Mouse (Mus musculus) urinary bladder, postnatal 14 days (tissue): ENCODE data around the gene Wdr12.
A peak's percentile ranks its signal among the peaks of the same experiment; 100 is the strongest.
"Not testable (repeated sequence)": the region's sequence is repeated elsewhere in the genome, so short reads cannot be mapped to it uniquely, and the experiment has no call there.

Source experiments
- DNase-seq: peaks from one replicate; pipeline ENCODE4 v3.0.0; 2021; ENCODE audit warnings: low spot score

Gene Wdr12

DNA sequence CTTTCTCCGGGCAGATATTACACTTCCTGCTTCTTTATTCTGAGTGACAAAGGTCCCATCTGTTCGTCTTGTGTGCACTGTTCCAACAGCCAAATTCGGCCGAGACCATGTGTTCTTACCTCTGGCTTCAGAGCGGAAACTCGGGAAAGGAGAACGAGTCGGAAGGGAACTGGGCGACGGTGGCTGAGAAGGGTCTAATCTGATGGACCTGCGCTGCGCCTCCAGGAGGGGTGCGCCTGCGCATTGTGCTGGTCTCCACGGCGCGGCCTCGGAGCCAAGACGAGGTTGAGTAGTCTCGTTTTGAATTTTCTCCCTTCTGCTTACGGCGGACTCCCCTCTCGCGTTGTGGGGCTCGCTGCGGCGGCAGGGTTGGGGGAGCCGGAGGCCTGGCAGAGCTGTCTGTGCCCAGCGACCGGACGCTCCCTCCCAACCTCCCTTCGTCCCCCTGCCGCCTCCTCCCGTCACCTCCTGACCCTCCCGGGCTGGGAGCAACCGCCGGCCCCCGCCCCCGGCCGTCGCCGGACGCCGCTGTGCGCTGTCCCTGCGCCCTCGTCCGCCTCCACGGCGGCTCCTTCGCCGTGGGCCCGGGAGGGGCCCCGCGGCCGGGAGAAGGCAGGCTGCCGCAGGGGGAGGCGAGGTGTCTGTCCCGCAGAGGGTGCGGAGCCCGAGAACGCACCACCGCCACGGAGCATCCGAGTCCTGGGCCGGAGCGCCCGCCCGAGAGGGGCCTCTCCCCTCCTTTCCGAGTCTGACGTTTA, at the start of gene Wdr12, which contains the start of gene Carf:
TSS of gene Wdr12 (minus strand) at position 622 of the 758 bp plus-strand sequence.
TSS of gene Carf (plus strand) at position 224 of the 758 bp plus-strand sequence.
- DNase-seq: peak; percentile 96

DNA sequence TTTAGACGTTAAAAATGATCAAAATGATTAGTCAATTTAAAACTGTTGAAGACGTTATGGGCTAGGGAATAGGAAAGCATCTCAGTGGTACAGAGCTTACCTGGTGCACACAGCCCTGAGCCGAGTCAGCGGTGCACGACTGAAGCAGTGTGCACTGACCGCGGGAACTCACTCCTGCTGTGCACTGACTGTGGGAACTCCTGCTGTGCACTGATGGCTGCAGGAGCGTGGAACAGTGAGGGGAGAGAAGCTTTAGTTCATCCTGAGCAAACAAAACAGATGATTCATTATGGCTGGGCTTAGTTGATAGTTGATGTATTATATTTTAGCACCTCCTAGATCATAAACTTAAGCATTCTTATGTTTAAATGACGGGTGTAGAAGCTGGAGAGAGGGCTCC, 38.9 kb upstream of the Wdr12 start:
- no peak for DNase-seq

DNA sequence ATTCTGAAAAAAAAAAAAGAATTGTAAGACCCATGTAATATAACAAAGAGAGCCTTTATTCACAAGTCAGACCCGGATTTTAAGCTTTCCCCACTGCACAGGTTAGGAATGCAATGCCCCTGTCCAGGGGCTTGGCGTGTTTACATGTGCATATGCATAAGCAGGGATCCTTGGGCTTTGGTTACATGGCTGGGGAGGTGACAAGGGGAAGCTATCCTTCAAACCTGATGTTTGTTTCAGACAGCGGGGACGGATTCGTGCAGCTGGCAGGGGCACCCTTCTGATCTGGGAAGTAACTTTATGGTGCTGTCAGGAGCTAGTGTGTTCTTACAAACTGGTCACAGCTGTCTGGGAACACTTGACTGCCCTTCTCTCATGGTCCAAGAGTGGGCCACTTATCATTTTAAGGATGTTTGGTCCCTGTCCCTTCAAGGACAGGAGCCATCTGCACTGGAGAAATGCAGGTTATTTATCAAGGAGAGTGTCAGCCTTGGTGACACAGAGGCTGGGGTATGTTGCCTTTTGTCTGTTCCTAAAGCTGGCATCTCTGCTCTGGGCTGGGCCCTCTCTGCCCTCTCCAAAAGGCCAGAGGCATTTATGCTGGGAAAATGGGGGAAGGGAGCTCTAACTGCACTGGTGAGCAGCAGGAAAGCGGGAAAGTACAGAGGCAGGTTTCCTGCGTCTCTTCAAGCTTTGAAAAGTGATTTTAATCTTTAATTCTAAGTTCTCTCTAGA, 19.4 kb upstream of the Wdr12 start:
- no peak for DNase-seq

DNA sequence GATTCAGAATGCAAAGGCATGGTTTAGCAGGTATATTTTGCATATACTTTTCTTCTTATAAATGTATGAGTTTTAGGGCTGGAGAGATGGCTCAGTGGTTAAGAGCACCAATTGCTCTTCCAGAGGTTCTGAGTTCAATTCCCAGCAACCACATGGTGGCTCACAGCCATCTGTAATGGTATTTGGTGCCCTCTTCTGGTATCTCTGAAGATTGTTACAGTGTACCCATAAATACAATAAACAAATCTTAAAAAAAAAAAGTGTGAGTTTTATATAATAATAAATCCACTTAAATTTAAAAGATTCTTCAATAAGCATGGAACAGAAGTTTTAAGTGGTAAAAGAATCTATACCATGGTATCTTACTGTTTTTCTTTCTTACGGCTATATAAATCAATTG, 6.1 kb upstream of the Wdr12 start:
- DNase-seq: no peak

DNA sequence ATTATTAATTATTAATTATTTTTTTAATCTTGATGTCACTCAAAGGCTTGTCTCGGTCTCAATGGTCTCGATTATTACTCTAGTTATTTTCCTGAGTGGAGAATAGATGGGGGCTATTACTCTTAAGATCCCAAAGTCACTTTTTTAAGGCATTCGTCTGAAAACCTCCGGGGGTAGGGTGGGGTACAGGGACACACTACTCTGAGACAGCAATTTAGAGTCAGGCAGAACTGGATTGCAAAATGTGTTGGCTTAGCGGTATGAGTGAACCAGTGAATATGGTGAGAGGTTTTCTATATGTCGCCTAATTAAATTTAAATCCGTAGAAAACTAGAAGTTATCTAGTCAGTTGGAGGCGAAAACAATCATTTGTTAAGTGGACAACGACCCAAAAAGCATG, 394 bp upstream of the Wdr12 start:
- no peak for DNase-seq

DNA sequence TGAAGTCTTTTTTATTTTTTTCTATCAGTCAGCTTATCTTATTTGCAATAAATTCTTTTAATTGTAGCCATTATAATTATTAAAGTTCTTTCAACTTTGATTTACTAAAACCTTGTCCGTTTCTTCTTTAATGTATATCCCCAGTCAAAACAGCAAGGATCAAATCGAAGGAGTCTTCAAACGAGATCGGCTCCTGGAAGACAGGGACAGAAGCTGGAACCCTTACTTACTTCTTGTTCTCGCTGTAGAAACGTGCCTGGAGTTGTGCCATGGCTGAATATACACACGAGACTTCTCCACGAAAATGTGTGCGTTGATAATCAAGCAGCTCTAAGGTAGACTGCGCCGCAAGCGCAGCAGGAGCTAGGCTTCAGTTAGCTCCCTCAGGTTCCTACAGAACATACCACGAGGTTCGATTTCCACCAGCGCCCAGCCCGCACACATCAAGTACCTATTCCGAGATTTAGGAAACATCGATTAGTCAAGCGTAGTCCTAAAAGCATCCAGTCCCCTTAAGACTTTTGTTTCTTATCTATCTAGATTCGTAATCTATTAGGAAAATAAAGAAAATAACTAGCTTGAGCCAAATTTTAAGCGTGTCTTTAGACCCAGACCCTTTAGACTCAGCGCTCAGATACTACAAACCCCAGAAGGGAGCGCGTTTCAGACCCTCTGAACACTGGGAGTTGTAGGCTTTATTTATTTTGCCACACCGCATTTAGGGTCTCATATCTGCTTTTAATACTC, 995 bp downstream of the Wdr12 start:
- peak; percentile 60 for DNase-seq

DNA sequence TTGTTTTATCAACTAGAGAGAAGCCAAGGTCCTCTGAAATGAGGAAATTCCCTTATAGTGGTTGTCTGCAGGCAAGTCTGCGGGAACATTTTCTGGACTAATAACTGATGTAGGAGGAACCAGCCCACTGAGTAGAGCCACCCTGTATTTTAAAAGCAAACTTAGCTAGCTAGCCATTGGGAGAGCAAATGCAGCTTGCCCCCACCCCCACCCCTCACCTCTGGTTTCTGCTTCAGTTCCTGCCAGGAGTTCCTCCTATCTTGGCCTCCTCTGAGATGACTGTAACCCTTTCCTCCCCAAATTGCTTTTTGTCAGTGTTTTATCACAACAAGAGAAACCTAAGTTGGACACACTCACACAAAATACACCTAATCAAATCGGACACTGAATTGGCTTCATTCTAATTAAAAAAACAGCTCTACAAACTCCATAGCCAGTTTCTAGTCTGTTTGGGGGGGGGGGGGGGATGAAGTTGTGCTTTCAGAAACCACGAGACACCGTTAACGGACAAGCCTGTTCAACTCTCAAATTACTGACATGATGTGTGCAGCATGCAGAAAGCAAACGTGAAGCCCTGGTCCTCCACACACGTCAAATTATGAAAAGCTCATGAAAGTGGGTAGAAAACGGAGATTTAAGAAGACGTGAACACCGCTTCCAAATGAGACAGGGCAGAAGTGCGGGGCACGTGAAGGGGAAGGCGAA, 1.7 kb downstream of the Wdr12 start:
- no peak for DNase-seq

DNA sequence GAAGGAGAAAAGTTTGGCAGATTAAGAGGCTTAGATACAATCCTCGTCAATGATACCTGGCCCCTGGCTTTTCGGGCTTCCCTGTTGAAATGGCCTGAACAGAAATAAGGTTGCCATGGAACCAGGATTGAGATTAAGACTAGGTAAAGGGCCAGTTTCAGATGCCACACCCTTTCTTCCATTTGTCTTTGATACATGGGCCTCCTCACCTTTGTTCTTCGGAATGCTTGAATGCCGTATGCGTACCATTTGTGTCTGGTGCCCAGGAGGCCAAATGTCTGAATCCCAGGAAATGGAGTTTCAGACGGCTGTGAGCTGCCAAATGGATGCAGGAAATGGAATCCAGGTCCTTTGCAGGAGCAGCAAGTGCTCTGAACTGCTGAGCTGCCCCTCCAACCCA, 22.0 kb downstream of the Wdr12 start:
- no peak for DNase-seq

DNA sequence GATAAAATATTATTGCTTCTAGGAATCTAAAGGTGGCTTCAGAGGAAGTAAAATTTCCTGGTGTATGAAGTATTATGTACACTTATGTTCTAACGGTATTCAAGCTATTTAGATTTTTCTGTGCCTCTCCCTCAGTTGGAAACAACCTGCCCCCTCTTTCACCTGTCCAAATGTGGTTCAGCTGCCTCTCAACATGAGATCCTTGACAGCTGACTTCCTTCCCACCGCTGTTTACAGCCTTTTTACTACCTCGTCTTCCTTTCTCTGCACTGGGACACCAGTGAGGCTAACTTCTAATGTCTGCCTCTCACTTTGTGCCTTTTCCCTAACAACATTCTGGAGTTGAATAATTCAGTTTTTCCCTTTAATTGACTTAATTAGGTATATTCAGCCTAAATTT, 22.9 kb downstream of the Wdr12 start:
- no peak for DNase-seq

DNA sequence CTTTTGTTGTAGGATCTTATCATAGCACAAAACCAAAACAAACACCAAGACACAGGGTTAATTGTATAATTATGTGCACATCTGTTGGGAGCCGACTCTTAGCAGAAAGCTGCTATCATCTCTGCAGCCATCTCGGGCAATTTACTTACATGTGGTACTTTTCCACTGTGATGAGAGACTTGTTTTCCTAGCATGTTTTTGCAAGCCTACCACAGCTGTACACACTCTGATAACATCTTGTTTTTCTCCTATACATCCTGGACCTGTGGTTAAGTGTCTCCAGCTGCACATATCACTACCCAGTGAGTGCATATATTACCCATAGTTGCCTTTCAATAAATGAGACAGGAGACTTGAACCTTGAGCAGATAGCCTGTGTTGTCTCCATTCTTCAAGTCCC, 23.5 kb downstream of the Wdr12 start:
- DNase-seq: no peak

DNA sequence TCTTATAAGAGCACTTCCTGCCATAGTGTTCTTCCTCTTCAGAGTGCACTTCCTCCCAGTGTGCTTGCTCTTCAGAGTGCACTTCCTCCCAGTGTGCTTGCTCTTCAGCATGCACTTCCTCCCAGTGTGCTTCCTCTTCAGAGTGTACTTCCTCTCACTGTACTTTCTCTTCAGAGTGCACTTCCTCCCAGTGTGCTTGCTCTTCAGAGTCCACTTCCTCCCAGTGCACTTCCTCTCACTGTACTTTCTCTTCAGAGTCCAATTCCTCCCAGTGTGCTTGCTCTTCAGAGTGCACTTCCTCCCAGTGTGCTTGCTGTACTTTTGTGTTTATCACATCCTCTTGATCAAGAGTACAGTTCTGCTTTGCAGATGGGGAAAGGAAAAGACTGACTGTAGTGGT, 27.7 kb downstream of the Wdr12 start:
- DNase-seq: not testable (repeated sequence)

DNA sequence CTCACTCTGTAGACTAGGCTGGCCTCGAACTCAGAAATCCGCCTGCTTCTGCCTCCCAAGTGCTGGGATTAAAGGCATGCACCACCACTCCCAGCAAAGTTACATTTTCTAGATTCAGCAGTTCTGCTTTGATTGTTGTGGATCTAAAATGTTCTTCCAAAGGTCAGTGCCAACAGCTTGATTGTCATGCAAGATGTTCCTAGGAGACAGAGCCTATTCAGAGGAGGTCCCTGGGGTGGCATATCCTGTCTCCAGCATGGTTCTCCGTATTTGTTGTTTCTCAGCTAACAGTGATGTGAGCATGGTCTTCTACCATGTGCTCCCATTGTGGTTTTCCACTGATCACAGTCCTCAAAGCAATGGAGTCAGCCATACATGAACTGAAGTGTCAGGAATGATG, 42.1 kb downstream of the Wdr12 start:
- DNase-seq: no peak

DNA sequence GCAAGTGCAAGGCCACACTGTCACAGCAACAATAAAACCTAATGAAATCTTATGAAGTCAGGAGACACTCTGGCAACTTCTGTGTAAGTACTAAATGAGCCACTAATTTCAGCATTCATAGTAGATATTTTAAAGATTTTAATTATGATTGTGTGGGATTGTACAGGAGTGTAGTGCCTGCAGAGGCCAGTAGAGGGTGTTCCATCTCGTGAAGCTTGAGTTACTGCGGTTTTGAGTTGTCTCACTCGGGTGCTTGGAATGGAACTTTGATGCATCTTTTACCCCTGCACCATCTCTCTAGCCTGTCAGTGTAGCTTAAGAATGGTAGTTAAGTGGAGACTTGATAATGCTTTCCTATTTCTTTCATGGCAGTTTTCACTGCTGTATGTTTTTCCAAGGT, 43.8 kb downstream of the Wdr12 start:
- no peak for DNase-seq

DNA sequence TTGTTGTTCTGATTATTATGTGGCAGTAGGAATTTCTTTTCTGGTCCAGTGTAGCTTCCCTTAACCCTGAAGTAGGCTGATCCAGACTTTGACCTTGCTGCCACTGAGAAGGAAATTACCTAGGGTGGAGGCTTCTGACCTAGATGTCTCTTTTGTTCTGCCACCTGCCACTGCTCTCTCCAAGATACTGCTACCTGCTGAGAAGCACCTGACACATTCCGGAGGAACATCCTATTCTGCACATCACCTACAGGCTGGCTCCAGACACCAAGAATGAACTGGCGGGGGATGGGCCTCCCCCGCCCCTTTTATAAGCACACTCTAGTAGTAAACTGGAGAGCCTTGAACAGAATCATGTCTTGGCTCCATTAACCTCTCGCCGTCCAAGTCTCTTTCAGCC, 51.0 kb downstream of the Wdr12 start:
- DNase-seq: not testable (repeated sequence)

DNA sequence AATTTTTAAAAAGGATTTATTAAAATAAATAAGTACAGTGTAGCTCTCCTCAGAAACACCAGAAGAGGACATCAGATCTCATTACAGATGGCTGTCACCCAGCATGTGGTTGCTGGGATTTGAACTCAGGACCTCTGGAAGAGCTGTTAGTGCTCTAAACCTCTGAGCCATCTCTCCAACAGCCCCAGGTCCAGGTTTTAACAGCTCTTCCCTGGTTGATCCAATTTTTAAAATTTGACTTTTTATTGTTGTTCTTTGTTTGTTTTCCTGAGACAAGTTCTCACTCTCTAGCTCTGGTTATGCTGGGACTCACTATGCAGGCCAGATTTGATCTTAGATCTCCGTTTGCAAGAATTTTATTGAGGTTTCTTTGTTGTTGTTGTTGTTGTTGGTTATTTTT, 53.9 kb downstream of the Wdr12 start:
- DNase-seq: no peak

DNA sequence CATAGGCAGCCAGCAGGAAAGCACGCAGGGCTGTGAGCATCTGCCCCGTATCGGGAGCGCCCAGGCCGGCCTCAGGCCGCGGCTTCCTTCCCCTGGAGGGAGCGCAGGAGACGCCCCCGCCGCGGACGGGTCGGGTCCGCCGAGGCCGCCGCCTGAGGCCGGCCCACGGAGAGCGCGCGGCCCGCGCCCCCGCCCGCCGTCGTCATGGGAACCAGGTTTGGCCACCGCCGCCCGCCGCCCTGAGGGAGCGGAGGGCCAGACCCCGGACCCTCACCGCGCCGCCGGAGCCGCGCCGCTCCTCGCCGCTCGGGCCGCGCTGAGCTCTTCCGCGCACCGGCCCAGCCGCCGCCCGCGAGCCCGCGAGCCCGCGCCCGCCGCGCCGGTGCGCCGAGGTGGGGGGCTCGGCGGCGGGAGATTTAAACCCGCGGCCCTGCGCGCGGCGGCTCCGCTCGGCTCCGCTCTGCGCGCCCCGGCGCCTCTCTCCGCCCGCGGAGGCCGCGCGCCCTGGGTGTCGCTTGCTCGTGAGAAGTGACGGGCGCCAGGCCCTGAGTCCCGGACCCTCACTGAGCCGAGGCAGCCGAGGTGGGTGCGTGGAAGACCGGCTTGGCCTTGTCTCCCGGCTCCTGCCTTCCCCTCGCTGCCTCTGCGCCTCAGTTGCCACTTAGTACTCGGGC, 55.5 kb downstream of the Wdr12 start, which contains the start of gene Ica1l:
TSS of gene Ica1l (minus strand) at position 389 of the 674 bp plus-strand sequence.
- peak; percentile 48 for DNase-seq

DNA sequence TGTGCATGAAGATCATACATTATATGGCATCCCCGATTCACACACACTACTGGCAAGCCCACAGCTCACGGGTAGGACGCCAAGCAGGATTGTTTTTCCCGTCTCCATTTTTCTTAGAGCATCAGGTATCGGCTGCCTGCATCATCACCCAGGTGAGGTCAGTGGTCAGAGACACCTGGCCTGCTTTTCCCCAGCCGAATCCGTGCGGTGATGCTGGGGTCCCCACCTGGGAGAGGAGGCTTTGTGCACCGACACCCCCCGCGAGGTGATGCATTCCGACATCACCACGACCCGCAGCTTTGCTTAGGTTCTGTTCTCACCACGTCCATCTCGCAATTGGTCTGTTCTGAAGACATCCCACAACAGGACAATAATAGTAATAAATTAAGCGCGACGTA, 56.0 kb downstream of the Wdr12 start:
- no peak for DNase-seq

DNA sequence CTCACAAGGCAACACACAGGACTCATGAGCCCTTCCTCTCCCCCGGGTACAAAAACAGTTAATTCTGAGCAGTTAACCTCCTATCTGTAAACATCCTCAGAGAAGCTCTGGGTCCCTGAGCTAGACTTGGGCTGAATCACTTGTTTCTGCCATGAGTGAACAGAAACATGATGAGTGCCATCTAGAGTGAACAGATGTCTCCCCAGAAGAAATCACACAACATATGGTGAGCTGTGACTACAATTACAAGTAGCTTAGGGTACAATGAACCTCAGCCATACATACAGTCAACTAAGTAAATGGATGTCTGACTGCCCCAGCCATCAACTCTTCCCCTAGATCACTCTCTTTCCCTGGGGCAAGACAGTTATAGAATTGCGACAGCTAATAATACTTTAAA, 63.4 kb downstream of the Wdr12 start:
- DNase-seq: no peak
